Mouse (Mus musculus): Measurements from ENCODE around the gene Acat1.

The Acat1 gene

DNA sequence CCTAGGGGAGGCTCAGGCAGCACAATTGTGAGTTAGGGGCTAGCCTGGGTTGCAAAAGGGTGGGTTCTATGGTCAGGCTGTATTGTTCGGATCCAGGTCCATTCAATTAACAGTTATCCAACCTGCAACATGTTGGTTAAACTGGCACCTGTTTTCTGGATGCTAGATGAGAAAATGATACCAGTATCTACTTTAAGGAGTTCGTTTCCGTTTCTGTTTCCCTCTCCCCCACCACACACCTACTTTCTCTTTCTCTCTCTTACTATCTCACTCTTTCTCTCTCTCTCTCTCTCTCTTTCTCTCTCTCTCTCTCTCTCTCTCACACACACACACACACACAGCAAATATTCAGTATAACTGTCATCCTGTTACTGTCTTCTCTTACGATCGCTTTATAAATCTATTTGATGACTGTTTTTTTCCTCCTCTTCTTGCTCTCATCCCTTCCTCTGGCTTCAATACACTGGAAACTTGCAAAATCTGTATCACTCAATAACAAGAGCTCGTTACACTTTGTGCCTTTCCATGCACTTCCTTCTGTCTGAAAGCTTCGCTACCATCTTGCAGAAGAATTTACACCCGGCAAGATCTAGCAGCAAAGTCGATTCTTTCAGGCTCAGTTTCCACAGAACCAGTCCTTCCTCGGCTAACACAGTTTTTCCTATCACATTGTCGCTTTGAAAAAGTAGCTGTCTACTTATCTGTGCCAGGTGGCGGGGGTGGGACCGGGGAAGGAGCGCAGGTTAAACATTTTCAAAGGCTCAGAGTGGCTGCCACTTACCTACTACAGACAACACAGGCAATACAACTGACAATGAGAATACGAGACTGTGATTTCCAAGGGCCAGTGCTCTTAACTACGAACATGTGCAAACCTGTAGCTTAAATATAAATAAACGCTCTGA is 74.5 kb downstream of the Acat1 start:
- peak; percentile 7 to 10 for DNase-seq
